Mouse (Mus musculus): Measurements from ENCODE around the gene Hpn.

Gene Hpn

GRCm38 (mm10) chr7:31081106-31081505, 34.0 kb downstream of the Hpn start:
- DNase-seq (ENCODE audit: low read depth, low spot score), result no peak

GRCm38 (mm10) chr7:31080611-31081010, 34.5 kb downstream of the Hpn start:
- no peak for DNase-seq (ENCODE audit: low read depth, low spot score)

- DNase-seq (ENCODE audit: low read depth, low spot score), result no peak
These were observed 35.4 kb downstream of the Hpn start for GRCm38 (mm10) chr7:31079670-31080069.

- DNase-seq (ENCODE audit: low read depth, low spot score), result peak; percentile 67
These were observed 37.1 kb downstream of the Hpn start for GRCm38 (mm10) chr7:31077885-31078445.

GRCm38 (mm10) chr7:31077470-31077869, 37.6 kb downstream of the Hpn start:
- DNase-seq (ENCODE audit: low read depth, low spot score), result peak; percentile 40

GRCm38 (mm10) chr7:31076492-31076891, 38.6 kb downstream of the Hpn start, which contains the start of gene Fxyd3:
Fxyd3 (minus strand) TSS chr7:31076704.
- no peak for DNase-seq (ENCODE audit: low read depth, low spot score)

- DNase-seq (ENCODE audit: low read depth, low spot score), result no peak
These were observed 40.4 kb downstream of the Hpn start for GRCm38 (mm10) chr7:31074713-31075069.

GRCm38 (mm10) chr7:31074061-31074712, 40.9 kb downstream of the Hpn start:
- DNase-seq (ENCODE audit: low read depth, low spot score), result no peak

- no peak for DNase-seq (ENCODE audit: low read depth, low spot score)
These were observed 41.5 kb downstream of the Hpn start for GRCm38 (mm10) chr7:31073546-31073945.

- no peak for DNase-seq (ENCODE audit: low read depth, low spot score)
These were observed 42.8 kb downstream of the Hpn start for GRCm38 (mm10) chr7:31072326-31072725.

GRCm38 (mm10) chr7:31070324-31070723, 44.8 kb downstream of the Hpn start:
- DNase-seq (ENCODE audit: low read depth, low spot score), result no peak

GRCm38 (mm10) chr7:31069491-31069890, 45.6 kb downstream of the Hpn start:
- no peak for DNase-seq (ENCODE audit: low read depth, low spot score)

GRCm38 (mm10) chr7:31067836-31068235, 47.3 kb downstream of the Hpn start:
- no peak for DNase-seq (ENCODE audit: low read depth, low spot score)

GRCm38 (mm10) chr7:31063074-31063560, 52.0 kb downstream of the Hpn start:
- DNase-seq (ENCODE audit: low read depth, low spot score), result no peak

GRCm38 (mm10) chr7:31060621-31061010, 54.5 kb downstream of the Hpn start:
- DNase-seq (ENCODE audit: low read depth, low spot score), result no peak

GRCm38 (mm10) chr7:31059919-31060620, 55.0 kb downstream of the Hpn start:
- DNase-seq (ENCODE audit: low read depth, low spot score), result no peak

GRCm38 (mm10) chr7:31059108-31059507, 56.0 kb downstream of the Hpn start, which contains the start of gene Lgi4:
Lgi4 (plus strand) TSS chr7:31059342.
- DNase-seq (ENCODE audit: low read depth, low spot score), result peak; percentile 73

- DNase-seq (ENCODE audit: low read depth, low spot score), result no peak
These were observed 56.9 kb downstream of the Hpn start for GRCm38 (mm10) chr7:31058211-31058610.

- no peak for DNase-seq (ENCODE audit: low read depth, low spot score)
These were observed 57.4 kb downstream of the Hpn start for GRCm38 (mm10) chr7:31057730-31058129.

- no peak for DNase-seq (ENCODE audit: low read depth, low spot score)
These were observed 58.0 kb downstream of the Hpn start, which contains the start of gene Fxyd1 for GRCm38 (mm10) chr7:31057071-31057470. Fxyd1 (minus strand) TSS chr7:31057199.

- no peak for DNase-seq (ENCODE audit: low read depth, low spot score)
These were observed 58.6 kb downstream of the Hpn start for GRCm38 (mm10) chr7:31056448-31056847.

- no peak for DNase-seq (ENCODE audit: low read depth, low spot score)
These were observed 59.2 kb downstream of the Hpn start for GRCm38 (mm10) chr7:31055883-31056282.
